Mouse (Mus musculus) forebrain, embryonic 13.5 days (tissue): ENCODE data around the gene Pard6b. TPM values are rescaled to one million over a fixed set of nuclear protein-coding genes. Genes with fewer than 3 reads are reported as not detected.
A peak's percentile ranks its signal among the peaks of the same experiment; 100 is the strongest.

Experiments used
- ATAC-seq: fragments of 200-750 bp; cut with Nextera tagmentation; 2 replicates; pipeline ENCODE4 v1.8.0; 2017
- H3K27ac ChIP-seq: fragments of 300-500 bp; sonication (generic); 2 replicates; pipeline ENCODE4 v1.5.1; 2015; ENCODE audit warnings: inconsistent platforms, mild to moderate bottlenecking, moderate library complexity
- H3K27me3 ChIP-seq: fragments of 300-500 bp; sonication (generic); 2 replicates; pipeline ENCODE4 v1.6.1; 2015; ENCODE audit warnings: mild to moderate bottlenecking, inconsistent platforms
- H3K36me3 ChIP-seq: fragments of 300-500 bp; sonication (generic); 2 replicates; pipeline ENCODE4 v1.6.1; 2015; ENCODE audit warnings: mild to moderate bottlenecking, inconsistent platforms; ENCODE audit not compliant: poor library complexity, severe bottlenecking
- H3K4me1 ChIP-seq: fragments of 300-500 bp; sonication (generic); 2 replicates; pipeline ENCODE4 v1.6.1; 2015; ENCODE audit warnings: inconsistent platforms
- H3K4me2 ChIP-seq: fragments of 300-500 bp; sonication (generic); 2 replicates; pipeline ENCODE4 v1.6.1; 2015; ENCODE audit warnings: inconsistent platforms, mild to moderate bottlenecking, moderate library complexity
- H3K4me3 ChIP-seq: fragments of 300-500 bp; sonication (generic); 2 replicates; pipeline ENCODE4 v1.5.1; 2015; ENCODE audit warnings: mild to moderate bottlenecking, inconsistent platforms
- H3K9ac ChIP-seq: fragments of 300-500 bp; sonication (generic); 2 replicates; pipeline ENCODE4 v1.6.1; 2015; ENCODE audit warnings: mild to moderate bottlenecking, inconsistent platforms
- H3K9me3 ChIP-seq: fragments of 300-500 bp; sonication (generic); replicated peaks from 2 replicates; pipeline ENCODE4 v1.6.1; 2016; ENCODE audit warnings: inconsistent platforms
- WGBS: fragments of 180-500 bp; shearing (Covaris S2); methylation state at CpG from one replicate; pipeline ENCODE4 v1.1.7; 2015; 5-methylcytosine and 5-hydroxymethylcytosine counted together
- polyA plus RNA-seq: library from polyadenylated mRNA; unstranded; fragments of >200 nt; fragmentation: Nextera tagmentation; extraction: Ambion mirVana; gene quantifications from 2 replicates; pipeline ENCODE4 v1.2.1, GENCODE M21; 2015

Gene Pard6b
- polyA plus RNA-seq, 1 experiment from 2014 or later, result 7.6 TPM

DNA sequence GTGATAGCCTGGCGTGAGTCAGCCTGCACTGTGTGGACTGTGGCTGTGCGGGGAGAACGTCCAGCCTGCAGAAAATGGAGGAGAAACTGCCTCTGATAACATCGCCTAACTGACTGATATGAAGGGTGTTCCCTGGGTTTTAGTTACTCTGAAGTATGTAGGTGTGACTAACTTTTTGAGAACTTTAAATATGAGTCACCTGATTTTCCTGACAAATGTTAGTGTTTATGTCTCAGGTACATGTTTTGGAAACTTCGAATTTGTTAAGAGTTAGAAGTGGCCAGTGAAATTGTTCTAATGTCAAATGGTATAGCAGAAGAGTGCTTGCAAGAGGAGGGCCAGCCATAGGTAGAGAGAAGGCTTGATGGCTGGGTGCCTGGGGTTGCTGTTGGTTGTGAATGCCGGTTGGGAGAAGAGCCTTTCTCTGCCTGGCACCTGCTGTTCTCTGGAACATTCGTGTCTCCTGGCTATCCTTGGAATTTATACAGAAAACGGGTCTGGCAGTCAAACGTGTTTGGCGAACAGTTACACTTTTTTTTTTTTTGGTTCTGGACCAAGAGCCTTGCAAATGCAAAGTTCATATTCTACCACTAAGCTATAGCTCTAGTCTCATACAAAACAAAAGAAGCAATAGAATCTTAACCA, 4.9 kb downstream of the Pard6b start:
- H3K36me3 ChIP-seq, result peaks cover 14% of the 10 kb centered on the region; the same call in 1 of the 2 replicates
- peaks cover 7% of the 10 kb centered on the region; the same call in 1 of the 2 replicates for H3K27me3 ChIP-seq
- H3K4me1 ChIP-seq, result peaks cover 21% of the 10 kb centered on the region
- H3K4me3 ChIP-seq, result no peak overlapping the region
- WGBS, result 67% methylated on average over 10 of the region's 10 CpGs
- H3K9ac ChIP-seq, result no peak overlapping the region
- ATAC-seq, result no peak
- H3K4me2 ChIP-seq, result no peak overlapping the region
- no peak overlapping the region for H3K27ac ChIP-seq
- no peaks in the 10 kb centered on the region for H3K9me3 ChIP-seq

DNA sequence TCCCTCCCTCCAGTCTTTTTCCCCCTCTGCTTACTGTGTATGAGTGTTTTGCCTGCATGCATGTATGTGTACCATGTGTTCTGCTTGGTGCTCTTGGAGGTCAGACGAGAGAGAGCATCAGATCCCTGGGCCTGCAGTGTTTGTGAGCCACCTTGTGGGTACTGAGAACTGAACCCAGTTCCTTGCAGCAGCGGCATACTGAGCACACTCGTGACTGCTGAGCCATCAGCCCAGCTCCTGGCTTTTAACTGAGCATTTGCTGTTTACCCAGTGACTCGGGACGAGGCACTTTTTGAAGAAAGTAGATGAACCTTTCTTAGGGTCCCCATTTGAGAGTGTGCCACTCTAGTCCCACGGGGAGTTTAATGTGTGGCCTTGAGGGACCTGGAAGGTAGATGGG, 5.5 kb downstream of the Pard6b start:
- Histone ChIP-seq H3K4me1 (peaks cover 21% of the 10 kb centered on the region), H3K9me3 (no peaks in the 10 kb centered on the region), H3K27ac (no peak overlapping the region), H3K27me3 (peaks cover 7% of the 10 kb centered on the region; the same call in 1 of the 2 replicates), H3K4me3 (no peak overlapping the region), H3K36me3 (peaks cover 19% of the 10 kb centered on the region; the same call in 1 of the 2 replicates), H3K9ac (no peak overlapping the region), H3K4me2 (no peak overlapping the region)
- no peak for ATAC-seq
- WGBS, result 78% methylated on average over 6 of the region's 6 CpGs

DNA sequence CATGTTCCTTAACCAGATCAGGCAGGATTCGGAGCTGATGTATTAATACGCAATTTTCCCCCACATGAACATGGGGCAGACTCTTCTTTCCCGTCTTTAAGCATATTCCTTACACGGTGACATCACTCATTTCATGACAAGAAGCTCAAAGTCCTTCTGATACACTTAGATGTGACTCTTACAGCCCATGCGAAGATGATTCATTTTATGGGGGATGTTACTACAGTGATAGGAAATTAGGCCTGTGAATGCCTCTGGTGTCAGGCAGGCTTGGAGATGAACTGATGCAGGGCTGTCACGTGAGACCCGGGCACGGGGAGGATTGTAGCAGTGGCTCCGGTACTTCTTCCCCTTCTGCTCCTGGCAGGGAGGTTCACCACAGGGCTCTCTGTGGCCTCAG, 6.0 kb downstream of the Pard6b start:
- Histone ChIP-seq H3K4me2 (no peak overlapping the region), H3K4me3 (no peak overlapping the region), H3K36me3 (peaks cover 20% of the 10 kb centered on the region; the same call in 1 of the 2 replicates), H3K27me3 (peaks cover 7% of the 10 kb centered on the region; the same call in 1 of the 2 replicates), H3K9me3 (no peaks in the 10 kb centered on the region), H3K9ac (no peak overlapping the region), H3K27ac (no peak overlapping the region), H3K4me1 (peaks cover 16% of the 10 kb centered on the region)
- 87% methylated on average over 9 of the region's 9 CpGs for WGBS
- ATAC-seq, result no peak

DNA sequence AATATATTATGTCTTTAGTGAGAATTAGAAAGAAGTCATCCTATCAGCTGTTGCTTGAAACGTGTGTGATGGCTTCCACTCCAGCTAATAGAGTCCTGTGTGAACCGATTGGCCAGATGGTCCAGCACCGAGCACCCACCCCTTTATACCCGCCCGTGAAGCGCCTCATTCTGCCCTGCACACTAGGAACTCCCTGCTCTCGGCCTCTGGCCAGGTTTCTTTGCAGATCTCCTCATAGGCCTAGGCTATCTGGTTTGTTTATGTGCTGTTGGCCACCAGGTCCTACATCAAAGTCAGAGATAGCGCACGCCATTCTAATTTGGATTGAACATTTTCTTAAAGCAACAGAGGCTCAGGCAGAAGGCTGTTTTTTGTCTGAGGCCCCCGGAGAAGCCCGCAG, 10.8 kb downstream of the Pard6b start:
- 87% methylated on average over 11 of the region's 11 CpGs for WGBS
- no peak overlapping the region for H3K9ac ChIP-seq
- no peak overlapping the region for H3K4me2 ChIP-seq
- no peak for ATAC-seq
- peaks cover 33% of the 10 kb centered on the region; the same call in 1 of the 2 replicates for H3K36me3 ChIP-seq
- H3K4me3 ChIP-seq, result no peak overlapping the region
- peaks cover 24% of the 10 kb centered on the region for H3K4me1 ChIP-seq
- H3K9me3 ChIP-seq, result no peaks in the 10 kb centered on the region
- no peak overlapping the region for H3K27ac ChIP-seq
- H3K27me3 ChIP-seq, result no peaks in the 10 kb centered on the region

DNA sequence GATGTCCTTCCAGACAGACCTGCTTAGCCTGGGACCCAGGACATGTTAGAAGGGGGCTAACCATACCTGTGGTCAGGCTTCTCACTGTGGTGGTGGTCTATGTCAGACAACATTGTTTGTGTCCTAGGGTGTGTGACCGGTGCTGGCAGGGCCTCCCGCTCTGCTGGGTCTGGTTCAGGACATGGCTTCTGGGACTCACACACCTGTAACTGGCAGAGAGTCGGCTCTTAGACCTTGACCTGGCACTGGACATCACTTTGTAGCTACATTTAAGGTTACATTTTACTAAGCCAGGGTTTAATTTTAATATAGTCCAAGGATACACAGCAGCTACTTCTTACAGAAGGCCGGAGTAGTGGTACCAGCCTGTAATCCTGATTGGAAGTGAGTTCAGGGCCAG, 12.3 kb downstream of the Pard6b start:
- H3K27me3 ChIP-seq, result no peaks in the 10 kb centered on the region
- peaks cover 33% of the 10 kb centered on the region; the same call in 1 of the 2 replicates for H3K36me3 ChIP-seq
- H3K4me1 ChIP-seq, result peaks cover 31% of the 10 kb centered on the region
- no peak overlapping the region for H3K4me3 ChIP-seq
- WGBS, result 97% methylated on average over 4 of the region's 4 CpGs
- H3K9me3 ChIP-seq, result no peaks in the 10 kb centered on the region
- no peak for ATAC-seq
- no peak overlapping the region for H3K9ac ChIP-seq
- H3K27ac ChIP-seq, result no peak overlapping the region
- no peak overlapping the region for H3K4me2 ChIP-seq

DNA sequence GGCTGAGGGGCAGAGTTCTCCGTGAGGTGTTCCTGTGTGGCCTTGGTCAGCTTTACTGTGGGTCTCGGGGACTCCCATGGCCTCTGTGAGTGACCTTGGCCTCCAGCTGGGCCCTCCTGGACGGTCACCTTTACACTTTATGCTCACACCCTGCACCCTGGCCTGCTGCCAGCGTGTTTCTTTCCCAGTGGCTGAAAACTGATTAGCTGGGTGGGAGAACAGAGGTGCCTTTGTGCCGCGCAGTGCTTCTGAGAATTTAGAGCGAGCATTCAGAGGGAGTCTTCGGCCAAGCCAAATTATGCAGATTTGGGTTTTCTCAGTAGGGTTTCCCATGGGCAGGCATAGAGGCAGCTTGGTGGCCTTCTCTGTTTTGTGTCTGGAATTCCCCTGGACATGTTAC, 14.3 kb downstream of the Pard6b start:
- no peak overlapping the region for H3K4me3 ChIP-seq
- WGBS, result 27% methylated on average over 8 of the region's 8 CpGs
- 0 out of 2 replicates have a peak overlapping the region, but pooled peaks have one; percentile 5 for H3K4me2 ChIP-seq
- ATAC-seq, result peak; percentile 76
- H3K4me1 ChIP-seq, result peaks cover 31% of the 10 kb centered on the region
- H3K27ac ChIP-seq, result peak overlapping the region; percentile 90
- no peaks in the 10 kb centered on the region for H3K27me3 ChIP-seq
- H3K9me3 ChIP-seq, result no peaks in the 10 kb centered on the region
- no peak overlapping the region for H3K9ac ChIP-seq
- H3K36me3 ChIP-seq, result peaks cover 39% of the 10 kb centered on the region

DNA sequence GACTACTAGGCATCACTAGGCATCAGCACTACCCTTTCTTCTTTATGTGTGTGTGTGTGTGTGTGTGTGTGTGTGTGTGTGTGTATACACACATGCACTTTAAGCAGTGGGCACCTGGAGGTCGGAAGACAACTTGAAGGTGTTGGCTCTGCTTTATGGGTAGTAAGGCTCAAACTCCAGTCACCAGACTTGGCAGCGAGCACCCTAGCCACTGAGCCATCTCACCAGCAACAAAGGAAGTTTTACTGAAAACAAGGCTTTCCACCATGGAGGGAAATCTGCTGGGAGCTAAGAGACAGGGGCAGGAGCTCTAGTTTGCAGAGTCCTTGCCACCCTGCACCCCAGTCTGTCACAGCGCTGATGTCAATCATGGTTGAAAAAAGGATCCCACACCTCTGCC, 15.7 kb downstream of the Pard6b start:
- H3K27me3 ChIP-seq, result no peaks in the 10 kb centered on the region
- ATAC-seq, result no peak
- WGBS, result 83% methylated on average over 3 of the region's 3 CpGs
- H3K4me1 ChIP-seq, result peaks cover 31% of the 10 kb centered on the region
- peak overlapping the region; percentile 90 for H3K27ac ChIP-seq
- H3K9ac ChIP-seq, result 0 out of 2 replicates have a peak overlapping the region, but pooled peaks have one; percentile 21
- H3K36me3 ChIP-seq, result peaks cover 41% of the 10 kb centered on the region
- no peaks in the 10 kb centered on the region for H3K9me3 ChIP-seq
- H3K4me3 ChIP-seq, result no peak overlapping the region
- H3K4me2 ChIP-seq, result no peak overlapping the region

DNA sequence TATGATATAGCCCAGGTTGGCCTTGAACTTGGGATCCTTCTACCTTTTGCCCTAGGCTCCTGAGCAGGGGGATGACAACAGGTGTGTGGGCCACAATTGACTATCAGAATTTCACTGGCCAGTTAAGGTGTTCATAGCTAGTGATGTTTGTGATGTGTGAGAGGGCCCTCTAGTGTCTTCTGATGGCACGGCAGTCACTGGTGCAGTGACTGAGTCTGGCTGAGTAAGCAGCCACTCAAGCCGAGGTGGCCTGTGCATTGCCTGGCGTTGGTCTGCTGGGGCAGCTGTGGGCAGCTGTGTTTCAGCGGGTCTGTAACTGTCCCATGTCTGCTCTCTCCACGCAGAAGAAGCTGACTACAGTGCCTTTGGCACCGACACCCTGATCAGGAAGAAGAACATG, 17.2 kb downstream of the Pard6b start:
- Histone ChIP-seq H3K4me1 (peaks cover 31% of the 10 kb centered on the region), H3K36me3 (peaks cover 33% of the 10 kb centered on the region), H3K9ac (no peak overlapping the region), H3K4me3 (no peak overlapping the region), H3K27me3 (no peaks in the 10 kb centered on the region), H3K4me2 (no peak overlapping the region), H3K9me3 (no peaks in the 10 kb centered on the region), H3K27ac (no peak overlapping the region)
- ATAC-seq, result no peak
- 58% methylated on average over 6 of the region's 6 CpGs for WGBS

DNA sequence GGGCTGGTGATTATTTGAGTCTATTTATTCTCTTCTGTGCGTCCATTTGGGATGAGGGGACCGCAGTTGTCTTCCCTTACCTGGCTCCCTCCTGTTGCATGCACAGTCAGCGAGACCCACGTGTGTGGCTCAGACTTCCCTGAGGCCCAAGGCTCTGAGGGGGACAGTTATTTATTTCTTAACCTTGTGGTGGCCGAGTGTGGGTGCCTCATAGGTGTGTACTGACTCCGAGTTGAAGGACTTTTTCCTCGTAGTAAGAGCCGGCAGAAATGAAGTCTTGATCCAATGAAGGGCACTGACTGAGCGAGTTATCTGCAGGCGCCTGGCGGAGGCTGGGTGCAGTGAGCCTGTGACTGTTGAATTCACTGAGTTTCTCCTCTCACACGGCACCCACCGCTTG, 19.2 kb downstream of the Pard6b start:
- Histone ChIP-seq H3K4me2 (no peak overlapping the region), H3K9me3 (no peaks in the 10 kb centered on the region), H3K9ac (no peak overlapping the region), H3K27ac (no peak overlapping the region), H3K36me3 (peaks cover 27% of the 10 kb centered on the region), H3K4me3 (no peak overlapping the region), H3K4me1 (peaks cover 28% of the 10 kb centered on the region), H3K27me3 (no peaks in the 10 kb centered on the region)
- 90% methylated on average over 13 of the region's 13 CpGs for WGBS
- ATAC-seq, result no peak

DNA sequence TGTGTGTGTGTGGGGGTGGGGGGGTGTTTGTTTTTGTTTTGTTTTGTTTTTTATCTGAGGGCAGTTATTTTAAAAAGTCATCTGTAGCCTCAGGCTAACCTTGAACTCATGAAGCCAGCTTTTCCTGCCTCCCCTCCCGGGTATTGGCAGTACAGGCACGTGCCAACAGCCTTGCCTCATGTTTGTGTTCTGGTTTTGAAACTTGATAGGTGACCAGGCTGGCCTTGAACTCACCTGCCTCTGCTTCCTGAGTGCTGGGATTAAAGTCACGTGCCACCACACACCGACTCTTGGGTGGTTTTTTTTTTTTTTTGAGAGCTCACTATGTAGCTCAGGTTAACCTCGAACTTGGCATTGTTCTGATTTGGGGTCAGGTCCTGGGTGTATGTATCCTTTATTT, 21.0 kb downstream of the Pard6b start:
- Histone ChIP-seq H3K9me3 (no peaks in the 10 kb centered on the region), H3K9ac (no peak overlapping the region), H3K27ac (no peak overlapping the region), H3K4me1 (peaks cover 15% of the 10 kb centered on the region), H3K4me2 (no peak overlapping the region), H3K36me3 (peaks cover 27% of the 10 kb centered on the region), H3K27me3 (no peaks in the 10 kb centered on the region), H3K4me3 (no peak overlapping the region)
- 94% methylated on average over 5 of the region's 5 CpGs for whole genome bisulfite sequencing
- no peak for ATAC-seq

DNA sequence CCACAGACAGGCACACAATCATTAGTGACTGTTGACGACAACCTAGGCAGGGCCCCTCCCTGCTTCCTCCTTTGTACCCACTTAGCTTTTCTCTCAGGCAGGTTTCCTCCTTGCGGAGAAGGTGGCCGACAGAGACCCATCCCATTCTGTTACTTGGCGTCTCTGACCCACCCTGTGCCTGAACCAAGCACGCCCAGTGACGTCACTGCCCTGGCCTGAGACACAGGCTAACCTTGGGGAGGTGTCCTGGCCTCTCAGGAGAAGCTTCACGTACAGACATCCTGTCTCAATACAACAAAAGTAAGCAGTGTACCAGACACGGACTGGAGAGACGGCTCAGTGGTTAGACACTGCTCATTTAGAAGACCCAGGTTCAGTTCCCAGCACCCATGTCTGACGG, 22.5 kb downstream of the Pard6b start:
- H3K36me3 ChIP-seq, result peaks cover 27% of the 10 kb centered on the region
- H3K9me3 ChIP-seq, result no peaks in the 10 kb centered on the region
- peaks cover 19% of the 10 kb centered on the region for H3K4me1 ChIP-seq
- WGBS, result 94% methylated on average over 10 of the region's 10 CpGs
- H3K4me3 ChIP-seq, result no peak overlapping the region
- no peak overlapping the region for H3K9ac ChIP-seq
- ATAC-seq, result no peak
- no peak overlapping the region for H3K4me2 ChIP-seq
- no peak overlapping the region for H3K27ac ChIP-seq
- no peaks in the 10 kb centered on the region for H3K27me3 ChIP-seq

DNA sequence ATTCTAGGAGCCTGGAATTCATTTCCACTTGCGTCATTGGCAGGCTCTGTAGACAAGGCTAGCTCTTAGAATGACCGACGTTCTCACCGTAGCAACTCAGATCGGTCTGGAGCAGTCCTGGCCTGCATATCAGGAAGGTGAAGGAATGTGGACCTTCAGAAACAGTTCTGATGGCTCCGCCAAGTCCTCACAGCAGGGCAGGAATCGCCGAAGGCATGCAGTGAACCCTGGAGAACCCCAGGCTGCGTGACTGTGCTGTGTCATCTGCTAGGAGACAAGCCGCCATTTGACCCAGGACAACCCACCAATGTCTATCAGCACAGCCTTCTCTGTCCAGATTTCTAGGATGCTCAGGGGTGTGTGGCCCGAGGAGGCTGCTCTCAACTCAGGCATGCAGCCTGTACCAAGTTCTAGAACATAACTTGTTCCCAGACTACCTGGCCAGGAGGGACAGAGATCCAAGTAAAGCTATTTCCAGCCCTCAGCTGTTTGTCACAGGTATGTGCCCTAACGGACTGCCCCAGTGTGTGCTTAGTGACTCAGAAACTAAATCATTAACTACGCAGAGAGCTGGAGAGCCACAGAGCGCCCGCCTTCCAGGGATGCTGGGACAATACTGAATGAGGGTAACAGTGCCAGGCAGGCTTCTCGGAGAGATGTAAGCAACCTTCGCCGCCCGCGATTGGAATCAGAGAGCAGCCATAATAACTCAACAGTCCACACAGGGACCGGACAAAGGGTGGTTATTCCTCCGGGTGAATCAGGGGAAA, 23.8 kb downstream of the Pard6b start:
- Histone ChIP-seq H3K27me3 (no peaks in the 10 kb centered on the region), H3K36me3 (peaks cover 14% of the 10 kb centered on the region), H3K9me3 (no peaks in the 10 kb centered on the region), H3K27ac (no peak overlapping the region), H3K9ac (no peak overlapping the region), H3K4me1 (peaks cover 19% of the 10 kb centered on the region), H3K4me3 (no peak overlapping the region), H3K4me2 (no peak overlapping the region)
- ATAC-seq, result no peak
- WGBS, result 80% methylated on average over 22 of the region's 22 CpGs
